Mouse (Mus musculus) liver, embryonic 14.5 days (tissue): ENCODE measurements around the gene Rtkn2. TPM values are rescaled to one million over a fixed set of nuclear protein-coding genes. Genes with fewer than 3 reads are reported as not detected.
"Not testable (repeated sequence)": the region's sequence is repeated elsewhere in the genome, so short reads cannot be mapped to it uniquely, and the experiment has no call there.

Experiments used
- ATAC-seq: fragments of 200-750 bp; cut with Nextera tagmentation; 2 replicates; pipeline ENCODE4 v1.8.0; 2017; ENCODE audit warnings: moderate number of reproducible peaks, mild to moderate bottlenecking, moderate library complexity; ENCODE audit not compliant: insufficient read depth
- DNase-seq, 3 experiments: peaks; one replicate each; pipeline ENCODE4 v3.0.0-alpha.2; 2012 to 2013; ENCODE audit warnings: low read depth in 3 of 3, low spot score in 3 of 3
- H3K27ac ChIP-seq: fragments of 300-500 bp; sonication (generic); 2 replicates; pipeline ENCODE4 v1.5.1; 2014; ENCODE audit warnings: moderate library complexity, mild to moderate bottlenecking, control low read depth, inconsistent platforms
- H3K27me3 ChIP-seq: fragments of 300-500 bp; sonication (generic); 2 replicates; pipeline ENCODE4 v1.6.1; 2014; ENCODE audit warnings: mild to moderate bottlenecking, low read length, moderate library complexity; ENCODE audit not compliant: control insufficient read depth, insufficient read depth
- H3K36me3 ChIP-seq: fragments of 300-500 bp; sonication (generic); replicated peaks from 2 replicates; pipeline ENCODE4 v1.6.1; 2014; ENCODE audit warnings: low read depth; ENCODE audit not compliant: control insufficient read depth, insufficient read depth
- H3K4me1 ChIP-seq, 2 experiments: fragments of 200-500 bp in 1 of 2; fragments of 300-500 bp in 1 of 2; sonication (generic) in 1 of 2; replicated peaks; 2 replicates each; pipeline ENCODE4 v1.6.1; 2012 to 2014; ENCODE audit warnings: antibody characterized with exemption in 1 of 2, inconsistent platforms in 1 of 2, low read length in 1 of 2; ENCODE audit not compliant: control insufficient read depth in 2 of 2, insufficient read depth in 2 of 2
- H3K4me2 ChIP-seq: fragments of 300-500 bp; sonication (generic); 2 replicates; pipeline ENCODE4 v1.6.1; 2014; ENCODE audit warnings: low read depth, mild to moderate bottlenecking, control low read depth, moderate library complexity
- H3K4me3 ChIP-seq, 2 experiments: fragments of 200-500 bp in 1 of 2; fragments of 300-500 bp in 1 of 2; sonication (generic) in 1 of 2; 2 replicates each; pipeline ENCODE4 v1.5.1; 2012 to 2014; ENCODE audit warnings: low read depth in 2 of 2, low read length in 2 of 2, mild to moderate bottlenecking in 2 of 2, control low read depth in 1 of 2, inconsistent platforms in 1 of 2, moderate library complexity in 1 of 2; ENCODE audit not compliant: insufficient read depth in 1 of 2
- H3K9ac ChIP-seq: fragments of 300-500 bp; sonication (generic); replicated peaks from 2 replicates; pipeline ENCODE4 v1.6.1; 2014; ENCODE audit warnings: mild to moderate bottlenecking, control low read depth, moderate library complexity
- H3K9me3 ChIP-seq: fragments of 300-500 bp; sonication (generic); 2 replicates; pipeline ENCODE4 v1.6.1; 2016; ENCODE audit warnings: low read length, mixed read lengths; ENCODE audit not compliant: control insufficient read depth
- CTCF ChIP-seq: IDR thresholded peaks from 2 replicates; pipeline ENCODE4 v1.5.1; 2016; ENCODE audit warnings: antibody characterized with exemption, low read depth, control low read depth
- EP300 ChIP-seq: IDR thresholded peaks from 2 replicates; pipeline ENCODE4 v1.6.1; 2016; ENCODE audit warnings: antibody characterized with exemption, low read depth
- WGBS: fragments of 180-500 bp; shearing (Covaris S2); extraction: QIAGEN DNeasy Blood & Tissue Kit; methylation state at CpG from one replicate; pipeline ENCODE4 v1.1.7; 2014; ENCODE audit not compliant: insufficient replicate concordance; 5-methylcytosine and 5-hydroxymethylcytosine counted together
- polyA plus RNA-seq, 2 experiments: library from polyadenylated mRNA; depleted of rRNA in 1 of 2; stranded (reverse) in 1 of 2; unstranded in 1 of 2; fragments of >200 nt; fragmentation: Nextera tagmentation in 1 of 2; extraction: Ambion mirVana in 1 of 2; gene quantifications; 2 replicates each; pipeline versions ENCODE4 v1.2.1 to v1.2.3; 2012 to 2014

Rtkn2 gene
- polyA plus RNA-seq, 2 experiments = 0.37 to 0.93 TPM

- no peak overlapping the region for H3K4me2 ChIP-seq
- ATAC-seq (no peak), DNase-seq (no peak)
- no peaks in the 10 kb centered on the region for H3K27me3 ChIP-seq
- no peak overlapping the region for H3K9ac ChIP-seq
- no peaks in the 10 kb centered on the region for H3K9me3 ChIP-seq
- peaks cover 0 to 8% of the 10 kb centered on the region in 2 experiments; a peak in 2 of 4 replicates for H3K4me1 ChIP-seq
- H3K27ac ChIP-seq = no peak overlapping the region
- TF ChIP-seq CTCF = no peak
- H3K36me3 ChIP-seq = no peaks in the 10 kb centered on the region
- H3K4me3 ChIP-seq = no peak overlapping the region
- 68% methylated on average over 3 of the region's 3 CpGs for WGBS
Measured at GRCm38 (mm10) chr10:68093496-68093895, 114.1 kb downstream of the Rtkn2 start.

GRCm38 (mm10) chr10:68095136-68095535, 115.8 kb downstream of the Rtkn2 start:
- no peak overlapping the region for H3K9ac ChIP-seq
- H3K9me3 ChIP-seq = no peaks in the 10 kb centered on the region
- H3K27me3 ChIP-seq = no peaks in the 10 kb centered on the region
- H3K27ac ChIP-seq = no peak overlapping the region
- no peak overlapping the region for H3K4me3 ChIP-seq
- H3K36me3 ChIP-seq = no peaks in the 10 kb centered on the region
- H3K4me2 ChIP-seq = no peak overlapping the region
- peaks cover 0 to 8% of the 10 kb centered on the region in 2 experiments; a peak in 2 of 4 replicates for H3K4me1 ChIP-seq
- ATAC-seq (no peak), DNase-seq (no peak)
- 46% methylated on average over 2 of the region's 2 CpGs for WGBS
- no peak for TF ChIP-seq EP300
- TF ChIP-seq CTCF = no peak

GRCm38 (mm10) chr10:68096395-68096794, 117.0 kb downstream of the Rtkn2 start:
- DNase-seq (no peak), ATAC-seq (no peak)
- peaks cover 0 to 1% of the 10 kb centered on the region in 2 experiments; a peak in 1 of 4 replicates for H3K4me1 ChIP-seq
- H3K4me3 ChIP-seq = no peak overlapping the region
- no peak overlapping the region for H3K27ac ChIP-seq
- H3K9me3 ChIP-seq = no peaks in the 10 kb centered on the region
- H3K27me3 ChIP-seq = no peaks in the 10 kb centered on the region
- TF ChIP-seq EP300 = no peak
- TF ChIP-seq CTCF = no peak
- H3K36me3 ChIP-seq = no peaks in the 10 kb centered on the region
- H3K9ac ChIP-seq = no peak overlapping the region
- no peak overlapping the region for H3K4me2 ChIP-seq
- WGBS = 70% methylated on average over 12 of the region's 12 CpGs

- Histone ChIP-seq H3K9ac (no peak overlapping the region), H3K36me3 (no peaks in the 10 kb centered on the region), H3K4me2 (no peak overlapping the region), H3K4me1 (no peaks in the 10 kb centered on the region), H3K27me3 (no peaks in the 10 kb centered on the region), H3K4me3 (no peak overlapping the region), H3K9me3 (no peaks in the 10 kb centered on the region), H3K27ac (no peak overlapping the region)
- no peak for DNase-seq
- ATAC-seq = no peak
- WGBS = 49% methylated on average over 19 of the region's 19 CpGs
- TF ChIP-seq EP300 (no peak), CTCF (no peak)
Measured at GRCm38 (mm10) chr10:68097821-68098675, 118.7 kb downstream of the Rtkn2 start.

- H3K4me1 ChIP-seq, H3K9ac ChIP-seq, H3K27ac ChIP-seq, H3K36me3 ChIP-seq, H3K9me3 ChIP-seq, ATAC-seq, H3K4me2 ChIP-seq, DNase-seq, H3K4me3 ChIP-seq, H3K27me3 ChIP-seq: not testable (repeated sequence)
- 74% methylated on average over 7 of the region's 7 CpGs for WGBS
Measured at GRCm38 (mm10) chr10:68099801-68100200, 120.4 kb downstream of the Rtkn2 start.
